Comparison of ENCODE assay signal across 9 mouse cellular contexts in genomic region chr9:20861821-20862220, GRCm38 (mm10). TPM values are rescaled to one million over a fixed set of nuclear protein-coding genes. Genes with fewer than 3 reads are reported as not detected.
DNase-seq lines count a peak whose midpoint lies in the region; ATAC-seq and TF ChIP-seq lines count a peak whose summit lies in the region.
"Had no signal": no experiment of that assay in that cellular context is flagged by ENCODE, and none has a peak within 500 bp of the region (broad histone marks: within the 10 kb centered on the region; RNA-seq: fewer than 3 reads in every experiment).

No protein-coding gene starts in this region.

- H3K4me2 ChIP-seq in forebrain, embryonic 11.5 days (ENCODE audit: low read depth, low read length, severe bottlenecking): no peak overlapping the region
- no peak overlapping the region for H3K4me2 ChIP-seq in forebrain, embryonic 15.5 days (replicated peaks)
- H3K4me2 ChIP-seq in lung, embryonic 14.5 days: no peak overlapping the region
- H3K4me2 ChIP-seq: heart, embryonic 13.5 days had no signal

- H3K4me3 ChIP-seq in forebrain, embryonic 11.5 days (ENCODE audit: low read depth, low read length): no peak overlapping the region
- H3K4me3 ChIP-seq in forebrain, embryonic 15.5 days: no peak overlapping the region
- no peak overlapping the region for H3K4me3 ChIP-seq in lung, embryonic 14.5 days (ENCODE audit: low read depth, low read length)
- H3K4me3 ChIP-seq: heart, embryonic 13.5 days had no signal

- WGBS in forebrain, embryonic 11.5 days: 19% methylated on average over 4 of the region's 4 CpGs
- 6% methylated on average over 4 of the region's 4 CpGs for WGBS in forebrain, embryonic 15.5 days
- WGBS in lung, embryonic 14.5 days: 7% methylated on average over 4 of the region's 4 CpGs

- H3K9me3 ChIP-seq in forebrain, embryonic 11.5 days (ENCODE audit: control insufficient read depth, low read length): no peaks in the 10 kb centered on the region
- H3K9me3 ChIP-seq in forebrain, embryonic 15.5 days: no peaks in the 10 kb centered on the region
- H3K9me3 ChIP-seq in lung, embryonic 14.5 days (ENCODE audit: low read depth, low read length): no peaks in the 10 kb centered on the region
- H3K9me3 ChIP-seq: heart, embryonic 13.5 days had no signal

- peak; percentile 72 for TF ChIP-seq CTCF in lung, embryonic 14.5 days (IDR thresholded peaks at IDR 0.05; ENCODE audit: low read depth)

- H3K4me1 ChIP-seq in forebrain, embryonic 11.5 days (replicated peaks; ENCODE audit: control insufficient read depth, insufficient read depth, low read length): no peaks in the 10 kb centered on the region
- H3K4me1 ChIP-seq in forebrain, embryonic 15.5 days: no peaks in the 10 kb centered on the region
- H3K4me1 ChIP-seq in lung, embryonic 14.5 days (ENCODE audit: insufficient read depth): no peaks in the 10 kb centered on the region
- H3K4me1 ChIP-seq: heart, embryonic 13.5 days had no signal

- H3K27ac ChIP-seq in forebrain, embryonic 11.5 days (ENCODE audit: low read depth, low read length): no peak overlapping the region
- no peak overlapping the region for H3K27ac ChIP-seq in forebrain, embryonic 15.5 days (replicated peaks)
- no peak overlapping the region for H3K27ac ChIP-seq in lung, embryonic 14.5 days (ENCODE audit: low read depth)
- H3K27ac ChIP-seq: heart, embryonic 13.5 days had no signal

- H3K36me3 ChIP-seq in forebrain, embryonic 11.5 days (ENCODE audit: control insufficient read depth, insufficient read depth, low read length): no peaks in the 10 kb centered on the region
- H3K36me3 ChIP-seq in forebrain, embryonic 15.5 days: no peaks in the 10 kb centered on the region
- H3K36me3 ChIP-seq in lung, embryonic 14.5 days (ENCODE audit: insufficient read depth): no peaks in the 10 kb centered on the region
- H3K36me3 ChIP-seq: heart, embryonic 13.5 days had no signal

- H3K9ac ChIP-seq in forebrain, embryonic 11.5 days (ENCODE audit: low read length): no peak overlapping the region
- H3K9ac ChIP-seq in forebrain, embryonic 15.5 days (replicated peaks): no peak overlapping the region
- no peak overlapping the region for H3K9ac ChIP-seq in lung, embryonic 14.5 days
- H3K9ac ChIP-seq: heart, embryonic 13.5 days had no signal

- peak; percentile 72 for DNase-seq in forebrain, embryonic 11.5 days (ENCODE audit: low spot score)
- DNase-seq in lung, embryonic 14.5 days: peak; percentile 78
- no peak for DNase-seq in lung, postnatal 25 days (ENCODE audit: low spot score)
- peak; percentile 38 for DNase-seq in embryo, embryonic 9.5 days (ENCODE audit: extremely low spot score)
- DNase-seq in retina, postnatal 7 days (ENCODE audit: low read depth, low spot score): peak; percentile 25
- no peak for DNase-seq in left cerebral cortex, adult 18-20 months (ENCODE audit: low spot score in 2 of 2)
- no peak for DNase-seq in cerebellum, adult 11 months

- ATAC-seq in forebrain, embryonic 11.5 days (replicated peaks; ENCODE audit: low FRiP score): no peak
- ATAC-seq in forebrain, embryonic 15.5 days (replicated peaks): no peak
- no peak for ATAC-seq in lung, embryonic 14.5 days (ENCODE audit: insufficient read depth)

- peaks cover 1% of the 10 kb centered on the region; the same call in 1 of the 2 replicates for H3K27me3 ChIP-seq in forebrain, embryonic 11.5 days (ENCODE audit: control insufficient read depth, insufficient read depth, low read length)
- H3K27me3 ChIP-seq in forebrain, embryonic 15.5 days: peaks cover 3% of the 10 kb centered on the region; the same call in 1 of the 2 replicates
- no peaks in the 10 kb centered on the region for H3K27me3 ChIP-seq in lung, embryonic 14.5 days (ENCODE audit: insufficient read depth, low read length)

RNA-seq across cellular contexts. Expression of gene A230050P20Rik, which starts 6.6 kb away (rescaled TPM):
- 1.3 and 1.6 TPM in 2 replicates for polyA plus RNA-seq in forebrain, embryonic 11.5 days (2014; fragmentation: Nextera tagmentation; extraction: Ambion mirVana)
- polyA plus RNA-seq in forebrain, embryonic 15.5 days (2015; fragmentation: Nextera tagmentation; extraction: Ambion mirVana): 2.9 and 3.5 TPM in 2 replicates
- 8.0 and 9.4 TPM in 2 replicates for polyA plus RNA-seq in lung, embryonic 14.5 days (2014; fragmentation: Nextera tagmentation; extraction: Ambion mirVana)
- 10 to 100 TPM; 68.5 to 85.5 TPM for total RNA-seq in left cerebral cortex, adult 18-20 months (2021)

RNA-seq across cellular contexts. Expression of gene Angptl6, which starts 17.7 kb away (rescaled TPM):
- 4.3 and 5.3 TPM in 2 replicates for polyA plus RNA-seq in forebrain, embryonic 11.5 days (2014; fragmentation: Nextera tagmentation; extraction: Ambion mirVana)
- 15.4 and 15.6 TPM in 2 replicates for polyA plus RNA-seq in forebrain, embryonic 15.5 days (2015; fragmentation: Nextera tagmentation; extraction: Ambion mirVana)
- polyA plus RNA-seq in lung, embryonic 14.5 days (2014; fragmentation: Nextera tagmentation; extraction: Ambion mirVana): 1.9 and 2.9 TPM in 2 replicates
- 10 to 100 TPM in 1 of 2 experiments, 1 to 10 TPM in 1; 9.7 to 11.7 TPM for total RNA-seq in left cerebral cortex, adult 18-20 months (2021)

RNA-seq across cellular contexts. Expression of gene Ppan, which starts 26.2 kb away (rescaled TPM):
- 71.2 and 75.1 TPM in 2 replicates for polyA plus RNA-seq in forebrain, embryonic 11.5 days (2014; fragmentation: Nextera tagmentation; extraction: Ambion mirVana)
- 57.1 and 59.0 TPM in 2 replicates for polyA plus RNA-seq in forebrain, embryonic 15.5 days (2015; fragmentation: Nextera tagmentation; extraction: Ambion mirVana)
- 77.3 and 83.6 TPM in 2 replicates for polyA plus RNA-seq in lung, embryonic 14.5 days (2014; fragmentation: Nextera tagmentation; extraction: Ambion mirVana)
- total RNA-seq in left cerebral cortex, adult 18-20 months (2021): 10 to 100 TPM; 20.7 to 23.3 TPM

RNA-seq across cellular contexts. Expression of gene Eif3g, which starts 36.6 kb away (rescaled TPM):
- 334 and 367 TPM in 2 replicates for polyA plus RNA-seq in forebrain, embryonic 11.5 days (2014; fragmentation: Nextera tagmentation; extraction: Ambion mirVana)
- polyA plus RNA-seq in forebrain, embryonic 15.5 days (2015; fragmentation: Nextera tagmentation; extraction: Ambion mirVana): 267 and 288 TPM in 2 replicates
- 295 and 296 TPM in 2 replicates for polyA plus RNA-seq in lung, embryonic 14.5 days (2014; fragmentation: Nextera tagmentation; extraction: Ambion mirVana)
- total RNA-seq in left cerebral cortex, adult 18-20 months (2021): 100 to 1,000 TPM; 133 to 134 TPM

RNA-seq across cellular contexts. Expression of gene Rdh8, which starts 43.5 kb away (rescaled TPM):
- not detected in 2 replicates for polyA plus RNA-seq in forebrain, embryonic 11.5 days (2014; fragmentation: Nextera tagmentation; extraction: Ambion mirVana)
- not detected in 2 replicates for polyA plus RNA-seq in forebrain, embryonic 15.5 days (2015; fragmentation: Nextera tagmentation; extraction: Ambion mirVana)
- not detected in 2 replicates for polyA plus RNA-seq in lung, embryonic 14.5 days (2014; fragmentation: Nextera tagmentation; extraction: Ambion mirVana)
- total RNA-seq in left cerebral cortex, adult 18-20 months (2021): not detected
- polyA plus RNA-seq: heart, embryonic 13.5 days had no signal

Comparison
In these comparisons a context has a peak if more than half of its experiments do, and no peak if none do; other contexts are left out.
1. DNase-seq: peak in forebrain, embryonic 11.5 days (single experiment), lung, embryonic 14.5 days (single experiment), embryo, embryonic 9.5 days (single experiment) and retina, postnatal 7 days (single experiment); none in lung, postnatal 25 days (single experiment), left cerebral cortex, adult 18-20 months (0 of 2) and cerebellum, adult 11 months (single experiment).